Mouse (Mus musculus) left cerebral cortex, postnatal 4 days (tissue): ENCODE results near the gene Tmprss6. TPM values are rescaled to one million over a fixed set of nuclear protein-coding genes. Genes with fewer than 3 reads are reported as not detected.
A peak's percentile ranks its signal among the peaks of the same experiment; 100 is the strongest.

Experiments
- DNase-seq: peaks from one replicate; pipeline ENCODE4 v3.0.0-alpha.2; 2022
- intact Hi-C: fragments of 180-260 bp; cut with DNase I; formaldehyde crosslinking; loops from one replicate; pipeline ENCODE4 v1.15.1; 2025
- total RNA-seq, 2 experiments: library from RNA; stranded (reverse); gene quantifications; 2 replicates each; pipeline ENCODE4 v1.2.3; 2021

Gene Tmprss6
- total RNA-seq, 2 experiments from 2014 or later = not detected

- DNase-seq = no peak
- intact Hi-C loops = loop anchor here (2.0 to 10.0 kb wide), 3 partner anchors 76 to 296 kb away; no protein-coding TSS in a partner anchor
Measured at GRCm38 (mm10) chr15:78449131-78449530, 19.3 kb downstream of the Tmprss6 start.

- intact Hi-C loops = loop anchor here (2.0 to 10.0 kb wide), 3 partner anchors 77 to 297 kb away; no protein-coding TSS in a partner anchor
- peak; percentile 97 for DNase-seq
Measured at GRCm38 (mm10) chr15:78447746-78448535, 20.5 kb downstream of the Tmprss6 start.

- no peak for DNase-seq
- intact Hi-C loops = loop anchor here (5.0 to 10.0 kb wide), 2 partner anchors 135 to 298 kb away; no protein-coding TSS in a partner anchor
Measured at GRCm38 (mm10) chr15:78447121-78447520, 21.3 kb downstream of the Tmprss6 start.

- DNase-seq = no peak
- intact Hi-C loops = loop anchor here (10.0 kb wide), 1 partner anchor 301 kb away; no protein-coding TSS in a partner anchor
Measured at GRCm38 (mm10) chr15:78443857-78444256, 24.6 kb downstream of the Tmprss6 start.

- intact Hi-C loops = loop anchor here (10.0 kb wide), 1 partner anchor 303 kb away; no protein-coding TSS in a partner anchor
- DNase-seq = no peak
Measured at GRCm38 (mm10) chr15:78442231-78442630, 26.2 kb downstream of the Tmprss6 start.

GRCm38 (mm10) chr15:78438973-78439372 is 29.5 kb downstream of the Tmprss6 start:
- DNase-seq = no peak
- intact Hi-C loops = loop anchor here (10.0 kb wide), 1 partner anchor 464 kb away; the partner anchor contains the start of gene Eif3d

- intact Hi-C loops = loop anchor here (10.0 kb wide), 1 partner anchor 464 kb away; the partner anchor contains the start of gene Eif3d
- DNase-seq = no peak
Measured at GRCm38 (mm10) chr15:78438505-78438904, 29.9 kb downstream of the Tmprss6 start.

- no peak for DNase-seq
- intact Hi-C loops = loop anchor here (10.0 kb wide), 1 partner anchor 463 kb away; the partner anchor contains the start of gene Eif3d
Measured at GRCm38 (mm10) chr15:78438018-78438394, 30.4 kb downstream of the Tmprss6 start.

- peak; percentile 56 for DNase-seq
- intact Hi-C loops = loop anchor here (10.0 kb wide), 1 partner anchor 463 kb away; the partner anchor contains the start of gene Eif3d
Measured at GRCm38 (mm10) chr15:78437237-78438017, 31.0 kb downstream of the Tmprss6 start.

- peak; percentile 92 for DNase-seq
- intact Hi-C loops = loop anchor here (10.0 kb wide), 1 partner anchor 462 kb away; the partner anchor contains the start of gene Eif3d
Measured at GRCm38 (mm10) chr15:78436380-78437192, 31.8 kb downstream of the Tmprss6 start.

- intact Hi-C loops = loop anchor here (10.0 kb wide), 1 partner anchor 461 kb away; the partner anchor contains the start of gene Eif3d
- DNase-seq = no peak
Measured at GRCm38 (mm10) chr15:78435681-78436080, 32.8 kb downstream of the Tmprss6 start.

GRCm38 (mm10) chr15:78434896-78435520 is 33.4 kb downstream of the Tmprss6 start:
- DNase-seq = peak; percentile 67
- intact Hi-C loops = loop anchor here (10.0 kb wide), 1 partner anchor 460 kb away; the partner anchor contains the start of gene Eif3d

GRCm38 (mm10) chr15:78431541-78432121 is 36.8 kb downstream of the Tmprss6 start:
- DNase-seq = no peak
- intact Hi-C loops = loop anchor here (10.0 kb wide), 1 partner anchor 457 kb away; the partner anchor contains the start of gene Eif3d

- DNase-seq = no peak
- intact Hi-C loops = loop anchor here (10.0 kb wide), 1 partner anchor 456 kb away; the partner anchor contains the start of gene Eif3d
Measured at GRCm38 (mm10) chr15:78430874-78431273, 37.6 kb downstream of the Tmprss6 start.

- no peak for DNase-seq
- intact Hi-C loops = loop anchor here (10.0 kb wide), 1 partner anchor 455 kb away; the partner anchor contains the start of gene Eif3d
Measured at GRCm38 (mm10) chr15:78429871-78430622, 38.4 kb downstream of the Tmprss6 start.

GRCm38 (mm10) chr15:78429139-78429459 is 39.3 kb downstream of the Tmprss6 start:
- no peak for DNase-seq
- intact Hi-C loops = no loop called here

- intact Hi-C loops = no loop called here
- peak; percentile 83 for DNase-seq
Measured at GRCm38 (mm10) chr15:78428391-78429138, 39.9 kb downstream of the Tmprss6 start, which contains the start of gene Kctd17. Gene Kctd17, plus strand, starts transcription at chr15:78428564.
